Mouse (Mus musculus) cerebral cortex, adult 2 months (tissue): ENCODE results near the gene Gm17677.

Experiments used
- WGBS: fragments of 180-500 bp; shearing (Covaris S2); methylation state at CpG from one replicate; pipeline ENCODE4 v1.1.7; 2018; 5-methylcytosine and 5-hydroxymethylcytosine counted together

The Gm17677 gene

DNA sequence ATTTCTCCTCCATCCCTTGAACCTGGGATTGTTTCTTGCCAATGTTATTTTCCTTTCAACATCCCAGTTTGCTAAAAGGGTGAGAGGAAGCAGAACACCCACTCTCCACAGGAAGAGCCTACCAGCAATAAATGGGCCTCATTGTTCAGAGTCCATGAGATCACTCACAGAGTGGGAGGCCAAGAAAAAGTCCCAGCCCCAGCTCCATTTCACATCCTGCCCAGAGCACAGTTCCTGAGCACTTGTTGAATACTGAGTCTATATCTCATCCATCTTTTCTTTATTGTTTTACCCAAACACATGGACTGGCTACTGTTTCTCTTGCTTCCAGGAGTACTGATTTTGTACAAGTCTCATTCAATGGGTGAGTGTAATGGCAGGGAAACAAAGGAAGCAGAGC, at the start of gene Gm17677:
TSS of gene Gm17677 (plus strand) at position 301 of the 400 bp plus-strand sequence.

GRCm38 (mm10) chr9:35778009-35778408, 37.2 kb downstream of the Gm17677 start, which contains the start of gene Gm17727:
Gm17727 (minus strand) TSS chr9:35778109.
- WGBS, result 64% methylated on average over 3 of the region's 3 CpGs

DNA sequence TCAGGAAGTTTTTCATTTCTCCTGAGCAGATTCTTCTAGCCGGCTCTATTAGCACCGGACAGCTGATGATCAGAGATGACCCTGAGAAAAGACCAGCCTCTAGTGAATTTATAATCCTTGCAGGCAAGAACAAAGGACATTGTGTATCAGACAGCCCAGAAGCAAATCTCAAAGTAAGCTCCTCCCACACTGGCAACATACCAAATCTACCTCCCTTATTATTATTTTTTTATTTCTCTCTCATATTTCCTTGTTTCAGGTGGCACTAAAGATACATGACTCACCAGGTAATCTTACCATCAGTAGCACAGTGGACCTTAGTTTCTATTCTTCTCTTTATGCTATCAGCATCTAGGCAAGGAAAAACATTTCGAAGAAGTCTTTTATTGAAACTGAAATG, 49.2 kb downstream of the Gm17677 start, which contains the start of the genes Gm27235 and D730048I06Rik:
TSS of gene Gm27235 (minus strand) at position 101 of the 400 bp plus-strand sequence.
TSS of gene D730048I06Rik (minus strand) at position 112 of the 400 bp plus-strand sequence.
- WGBS, result 93% methylated on average over 3 of the region's 3 CpGs
